Mouse (Mus musculus): ENCODE results near the gene Dscaml1. TPM values are rescaled to one million over a fixed set of nuclear protein-coding genes. Genes with fewer than 3 reads are reported as not detected.

The Dscaml1 gene
- total and polyA plus RNA-seq, 2 experiments from 2014 or later, result 10.5 to 47.4 TPM

GRCm38 (mm10) chr9:45779201-45779600, 352.8 kb downstream of the Dscaml1 start:
- no peaks in the 10 kb centered on the region for H3K4me1 ChIP-seq (ENCODE audit: insufficient read depth, low read length)
- ATAC-seq, result no peak
- H3K4me3 ChIP-seq (ENCODE audit: low read length), result no peak overlapping the region
- TF ChIP-seq CTCF (IDR thresholded peaks at IDR 0.05; ENCODE audit: low read depth), result no peak
- 70% methylated on average over 6 of the region's 6 CpGs for WGBS
- H3K27me3 ChIP-seq (ENCODE audit: insufficient read depth, low read length), result no peaks in the 10 kb centered on the region
- H3K27ac ChIP-seq, result no peak overlapping the region
- H3K4me2 ChIP-seq (ENCODE audit: low read depth, low read length), result no peak overlapping the region
- no peak overlapping the region for H3K9ac ChIP-seq (replicated peaks; ENCODE audit: low read length)
- no peak for DNase-seq (ENCODE audit: low spot score)
- H3K36me3 ChIP-seq (ENCODE audit: insufficient read depth, low read length), result peaks cover 18% of the 10 kb centered on the region; the same call in 1 of the 2 replicates
- no peaks in the 10 kb centered on the region for H3K9me3 ChIP-seq (ENCODE audit: low read length)

DNA sequence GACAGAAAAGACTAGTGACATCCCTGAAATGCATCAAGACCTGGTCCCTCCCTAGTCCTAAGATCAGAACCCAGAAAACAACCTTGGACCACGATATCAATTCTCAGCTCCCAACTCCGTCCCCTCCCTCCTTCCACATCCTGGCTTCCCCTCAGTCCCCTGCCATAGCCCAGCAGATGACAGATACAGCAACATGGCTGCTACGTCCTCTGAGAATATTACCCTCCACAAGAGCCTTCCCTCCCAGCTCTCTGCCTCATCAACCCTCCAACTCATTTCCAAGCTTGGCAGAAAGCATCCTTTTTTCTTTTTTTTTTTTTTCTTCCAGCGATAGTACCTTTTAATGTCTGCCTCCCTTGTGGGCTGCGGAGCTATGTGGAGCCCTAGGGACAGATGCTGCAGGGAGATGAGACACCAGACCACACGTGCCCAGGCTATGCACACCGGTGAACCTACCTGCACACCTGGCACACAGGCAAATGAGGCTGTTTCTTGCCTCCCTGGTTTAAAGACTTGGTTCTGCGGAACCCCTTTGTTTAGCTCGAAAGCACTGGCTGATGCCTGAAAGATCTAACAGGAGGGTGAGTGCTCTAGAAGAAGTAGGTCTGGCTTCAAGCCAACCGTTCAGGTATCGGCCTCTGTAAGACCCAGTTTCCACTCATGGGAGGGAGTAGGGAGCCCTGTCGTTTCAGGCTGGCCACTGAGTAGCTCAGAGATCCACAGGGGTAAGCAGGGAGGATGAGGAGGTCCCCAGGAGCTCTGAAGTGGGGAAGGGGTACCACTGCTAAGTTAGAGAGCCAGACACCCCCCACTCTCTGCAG, 357.0 kb downstream of the Dscaml1 start:
- H3K4me3 ChIP-seq (ENCODE audit: low read length), result no peak overlapping the region
- H3K27me3 ChIP-seq (ENCODE audit: insufficient read depth, low read length), result no peaks in the 10 kb centered on the region
- H3K4me2 ChIP-seq (ENCODE audit: low read depth, low read length), result no peak overlapping the region
- peak overlapping the region; percentile 72 for H3K27ac ChIP-seq
- ATAC-seq, result peak; percentile 39
- H3K4me1 ChIP-seq (ENCODE audit: insufficient read depth, low read length), result 0 out of 2 replicates have a peak, but pooled peaks cover 3% of the 10 kb centered on the region
- 65% methylated on average over 12 of the region's 12 CpGs for WGBS
- H3K36me3 ChIP-seq (ENCODE audit: insufficient read depth, low read length), result peaks cover 5% of the 10 kb centered on the region; the same call in 1 of the 2 replicates
- TF ChIP-seq CTCF (IDR thresholded peaks at IDR 0.05; ENCODE audit: low read depth), result no peak
- DNase-seq (ENCODE audit: low spot score), result peak; percentile 65
- no peaks in the 10 kb centered on the region for H3K9me3 ChIP-seq (ENCODE audit: low read length)
- no peak overlapping the region for H3K9ac ChIP-seq (replicated peaks; ENCODE audit: low read length)

DNA sequence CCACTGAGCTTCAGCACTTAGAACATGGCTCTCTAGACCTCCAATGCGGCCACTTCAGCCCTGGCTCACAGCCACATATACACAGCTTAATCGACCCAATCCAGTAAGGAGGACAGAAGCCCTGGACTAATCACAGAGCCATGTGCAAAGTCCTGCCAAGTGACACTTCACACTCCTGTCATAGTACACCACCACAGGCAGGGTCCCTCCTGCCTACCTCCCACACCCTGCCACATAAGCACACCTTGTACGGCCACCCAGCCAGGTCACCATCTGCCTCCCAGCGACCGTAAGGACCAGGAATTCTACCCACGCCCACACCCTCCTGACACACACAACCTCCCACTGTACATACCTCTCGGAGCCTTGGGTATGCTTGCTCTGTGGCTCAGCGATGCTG, 360.6 kb downstream of the Dscaml1 start:
- 80% methylated on average over 8 of the region's 8 CpGs for WGBS
- Histone ChIP-seq H3K27me3 (ENCODE audit: insufficient read depth, low read length) (no peaks in the 10 kb centered on the region), H3K4me1 (ENCODE audit: insufficient read depth, low read length) (0 out of 2 replicates have a peak, but pooled peaks cover 3% of the 10 kb centered on the region), H3K4me3 (ENCODE audit: low read length) (no peak overlapping the region), H3K36me3 (ENCODE audit: insufficient read depth, low read length) (no peaks in the 10 kb centered on the region), H3K4me2 (ENCODE audit: low read depth, low read length) (no peak overlapping the region), H3K9ac (replicated peaks; ENCODE audit: low read length) (no peak overlapping the region), H3K9me3 (ENCODE audit: low read length) (no peaks in the 10 kb centered on the region), H3K27ac (peak overlapping the region; percentile 41; the same call in 1 of the 2 replicates)
- TF ChIP-seq CTCF (IDR thresholded peaks at IDR 0.05; ENCODE audit: low read depth), result no peak
- ATAC-seq (peak; percentile 13; the same call in 1 of the 2 replicates), DNase-seq (ENCODE audit: low spot score) (no peak)

GRCm38 (mm10) chr9:45787547-45787946, 361.1 kb downstream of the Dscaml1 start:
- no peak overlapping the region for H3K4me2 ChIP-seq (ENCODE audit: low read depth, low read length)
- H3K4me3 ChIP-seq (ENCODE audit: low read length), result no peak overlapping the region
- 67% methylated on average over 6 of the region's 6 CpGs for WGBS
- peak overlapping the region; percentile 41; the same call in 1 of the 2 replicates for H3K27ac ChIP-seq
- H3K9me3 ChIP-seq (ENCODE audit: low read length), result no peaks in the 10 kb centered on the region
- TF ChIP-seq CTCF (IDR thresholded peaks at IDR 0.05; ENCODE audit: low read depth), result no peak
- no peak for ATAC-seq
- no peak overlapping the region for H3K9ac ChIP-seq (replicated peaks; ENCODE audit: low read length)
- no peaks in the 10 kb centered on the region for H3K27me3 ChIP-seq (ENCODE audit: insufficient read depth, low read length)
- DNase-seq (ENCODE audit: low spot score), result no peak
- H3K4me1 ChIP-seq (ENCODE audit: insufficient read depth, low read length), result 0 out of 2 replicates have a peak, but pooled peaks cover 3% of the 10 kb centered on the region
- H3K36me3 ChIP-seq (ENCODE audit: insufficient read depth, low read length), result no peaks in the 10 kb centered on the region

DNA sequence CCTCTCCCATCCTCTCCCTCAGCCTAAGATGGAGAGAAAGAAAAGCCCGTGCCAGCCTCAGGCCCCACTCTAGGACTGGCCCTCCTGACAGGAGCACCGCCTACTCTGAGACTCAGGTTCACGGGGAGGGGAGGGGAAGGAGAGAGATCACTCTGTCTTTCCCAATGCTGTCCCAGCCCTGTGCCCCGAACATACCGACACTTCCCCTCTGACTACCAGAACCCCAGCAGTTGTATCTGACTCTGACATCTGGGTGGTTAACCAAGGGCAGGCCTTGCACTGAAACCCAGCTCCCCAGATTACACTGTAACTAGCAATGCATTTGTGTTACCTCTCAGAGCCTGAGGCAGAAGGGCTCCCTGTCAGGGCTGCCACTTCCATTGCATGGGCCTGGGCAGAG, 362.0 kb downstream of the Dscaml1 start:
- no peaks in the 10 kb centered on the region for H3K9me3 ChIP-seq (ENCODE audit: low read length)
- no peaks in the 10 kb centered on the region for H3K27me3 ChIP-seq (ENCODE audit: insufficient read depth, low read length)
- ATAC-seq, result no peak
- H3K36me3 ChIP-seq (ENCODE audit: insufficient read depth, low read length), result no peaks in the 10 kb centered on the region
- 0 out of 2 replicates have a peak, but pooled peaks cover 3% of the 10 kb centered on the region for H3K4me1 ChIP-seq (ENCODE audit: insufficient read depth, low read length)
- no peak overlapping the region for H3K9ac ChIP-seq (replicated peaks; ENCODE audit: low read length)
- no peak overlapping the region for H3K4me3 ChIP-seq (ENCODE audit: low read length)
- WGBS, result 61% methylated on average over 5 of the region's 5 CpGs
- no peak for DNase-seq (ENCODE audit: low spot score)
- no peak overlapping the region for H3K4me2 ChIP-seq (ENCODE audit: low read depth, low read length)
- no peak overlapping the region for H3K27ac ChIP-seq
- TF ChIP-seq CTCF (IDR thresholded peaks at IDR 0.05; ENCODE audit: low read depth), result no peak

DNA sequence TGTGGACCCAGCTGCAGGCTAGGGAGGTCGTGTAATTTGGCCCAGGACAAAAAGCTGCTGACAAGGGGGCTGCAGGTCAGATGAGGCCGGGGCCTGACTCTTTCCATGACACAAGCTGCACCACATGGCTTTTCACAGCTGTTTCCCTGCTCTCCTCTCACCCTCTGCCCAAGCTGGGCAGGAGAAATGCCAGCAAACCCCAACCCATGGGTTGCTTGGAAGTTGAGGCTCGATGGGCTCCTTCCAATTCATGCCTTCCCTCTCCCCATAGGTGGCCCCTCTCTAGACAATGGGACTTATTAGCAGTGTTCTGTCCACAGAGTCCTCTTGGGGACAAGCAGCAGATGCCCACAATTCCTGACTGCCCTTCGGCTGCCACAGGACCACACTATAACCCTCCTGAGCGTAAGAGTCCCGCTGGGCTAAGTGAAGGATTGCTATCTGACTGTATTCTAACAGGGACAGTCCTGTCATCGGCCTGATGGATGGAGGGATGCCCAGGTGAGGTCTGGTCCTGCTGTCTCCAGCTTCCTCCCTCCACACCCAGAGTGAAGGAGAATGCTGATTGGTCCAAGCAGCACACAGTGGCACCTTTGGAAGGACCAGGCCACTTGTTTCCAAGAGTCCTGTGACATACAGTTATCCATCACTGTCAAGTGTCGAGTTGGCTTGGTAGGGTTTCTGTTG, 365.2 kb downstream of the Dscaml1 start:
- no peak overlapping the region for H3K4me2 ChIP-seq (ENCODE audit: low read depth, low read length)
- ATAC-seq (no peak), DNase-seq (ENCODE audit: low spot score) (peak; percentile 27)
- H3K9ac ChIP-seq (replicated peaks; ENCODE audit: low read length), result no peak overlapping the region
- peak overlapping the region; percentile 51; the same call in 1 of the 2 replicates for H3K27ac ChIP-seq
- 50% methylated on average over 8 of the region's 8 CpGs for WGBS
- H3K9me3 ChIP-seq (ENCODE audit: low read length), result no peaks in the 10 kb centered on the region
- 0 out of 2 replicates have a peak, but pooled peaks cover 3% of the 10 kb centered on the region for H3K4me1 ChIP-seq (ENCODE audit: insufficient read depth, low read length)
- no peaks in the 10 kb centered on the region for H3K36me3 ChIP-seq (ENCODE audit: insufficient read depth, low read length)
- no peak overlapping the region for H3K4me3 ChIP-seq (ENCODE audit: low read length)
- TF ChIP-seq CTCF (IDR thresholded peaks at IDR 0.05; ENCODE audit: low read depth), result no peak
- no peaks in the 10 kb centered on the region for H3K27me3 ChIP-seq (ENCODE audit: insufficient read depth, low read length)
